Mouse (Mus musculus): Measurements from ENCODE around the gene Cpm. TPM values are rescaled to one million over a fixed set of nuclear protein-coding genes. Genes with fewer than 3 reads are reported as not detected.
"Not testable (repeated sequence)": the region's sequence is repeated elsewhere in the genome, so short reads cannot be mapped to it uniquely, and the experiment has no call there.

Gene Cpm
- polyA plus RNA-seq, 1 experiment = 11.8 TPM

DNA sequence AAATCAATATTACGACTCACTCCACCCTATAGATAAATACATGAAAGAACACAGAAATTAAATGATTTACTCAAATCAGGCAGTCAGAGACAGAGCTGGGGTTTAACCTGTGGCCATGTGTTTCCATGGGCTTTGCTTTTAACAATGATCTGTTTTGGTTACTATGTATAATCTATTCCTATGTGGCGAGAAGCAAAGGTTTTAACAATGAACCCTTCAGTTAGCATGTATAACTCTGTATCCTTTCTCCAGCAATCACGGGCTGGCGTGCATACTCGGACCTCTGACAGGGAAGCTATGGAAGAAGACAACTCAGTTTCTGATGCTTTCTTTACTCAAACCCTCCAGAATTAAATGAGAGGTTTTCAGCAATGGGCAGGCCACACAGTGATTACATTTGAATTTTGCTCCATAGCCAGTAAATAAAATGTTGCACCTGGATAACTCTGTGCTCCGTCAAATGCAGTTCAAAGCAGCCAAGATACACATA lies 13.1 kb upstream of the Cpm start:
- 83% methylated on average over 6 of the region's 6 CpGs for WGBS
- DNase-seq (ENCODE audit: low read depth, low spot score) = no peak

DNA sequence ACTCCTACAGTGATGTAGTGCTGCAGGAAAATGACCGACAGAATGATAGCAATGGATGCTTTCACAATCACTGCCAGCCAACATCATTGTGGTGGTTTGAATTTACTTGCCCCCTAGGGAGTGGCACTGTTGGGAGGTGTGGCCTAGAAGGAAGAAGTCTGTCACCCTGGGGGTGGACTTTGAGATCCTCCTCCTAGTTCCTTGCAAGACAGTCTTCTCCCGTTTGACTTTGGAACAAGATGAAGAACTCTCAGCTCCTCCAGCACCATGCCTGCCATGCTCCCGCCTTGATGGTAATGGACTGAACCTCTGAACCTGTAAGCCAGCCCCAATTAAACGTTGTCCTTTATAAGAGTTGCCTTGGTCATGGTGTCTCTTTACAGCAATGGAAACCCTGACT lies 12.5 kb upstream of the Cpm start:
- 82% methylated on average over 4 of the region's 4 CpGs for WGBS
- DNase-seq (ENCODE audit: low read depth, low spot score) = not testable (repeated sequence)

GRCm38 (mm10) chr10:117617568-117618345 lies 11.5 kb upstream of the Cpm start:
- WGBS = 94% methylated on average over 3 of the region's 3 CpGs
- no peak for DNase-seq (ENCODE audit: low read depth, low spot score)

- 87% methylated on average over 27 of the region's 27 CpGs for WGBS
Measured at GRCm38 (mm10) chr10:117619041-117619861, 10.0 kb upstream of the Cpm start.

GRCm38 (mm10) chr10:117619862-117620179 lies 9.5 kb upstream of the Cpm start:
- no peak for DNase-seq (ENCODE audit: low read depth, low spot score)
- WGBS = 91% methylated on average over 2 of the region's 2 CpGs

More at GRCm38 (mm10) chr10:117619041-117619861, 10.0 kb upstream of the Cpm start:
- no peak for DNase-seq (ENCODE audit: low read depth, low spot score)

DNA sequence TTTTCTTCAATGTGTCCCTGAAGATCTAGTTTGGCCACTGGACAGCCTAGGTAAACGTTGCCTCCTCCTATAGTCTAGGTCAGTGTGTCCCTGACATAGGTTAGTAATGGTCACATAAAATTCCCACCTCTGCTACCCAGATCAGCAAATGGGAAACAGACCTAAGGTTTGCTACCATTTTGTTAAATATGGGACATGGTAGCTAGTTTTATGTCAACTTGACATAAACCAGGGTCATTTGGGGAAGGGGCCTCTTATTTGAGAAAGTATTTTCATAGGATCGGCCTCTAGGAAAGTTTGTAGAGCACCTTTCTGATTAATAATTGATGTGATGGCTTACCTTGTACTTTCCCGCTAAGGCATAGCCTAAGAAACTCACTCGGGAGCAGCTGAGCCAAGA lies 8.8 kb upstream of the Cpm start:
- 82% methylated on average over 4 of the region's 4 CpGs for WGBS
- no peak for DNase-seq (ENCODE audit: low read depth, low spot score)

- 73% methylated on average over 3 of the region's 3 CpGs for WGBS
- DNase-seq (ENCODE audit: low read depth, low spot score) = no peak
Measured at GRCm38 (mm10) chr10:117620934-117621501, 8.3 kb upstream of the Cpm start.

GRCm38 (mm10) chr10:117621616-117622533 lies 7.4 kb upstream of the Cpm start:
- DNase-seq (ENCODE audit: low read depth, low spot score) = no peak
- WGBS = 94% methylated on average over 12 of the region's 12 CpGs

GRCm38 (mm10) chr10:117623358-117623757 lies 5.9 kb upstream of the Cpm start:
- no peak for DNase-seq (ENCODE audit: low read depth, low spot score)

DNA sequence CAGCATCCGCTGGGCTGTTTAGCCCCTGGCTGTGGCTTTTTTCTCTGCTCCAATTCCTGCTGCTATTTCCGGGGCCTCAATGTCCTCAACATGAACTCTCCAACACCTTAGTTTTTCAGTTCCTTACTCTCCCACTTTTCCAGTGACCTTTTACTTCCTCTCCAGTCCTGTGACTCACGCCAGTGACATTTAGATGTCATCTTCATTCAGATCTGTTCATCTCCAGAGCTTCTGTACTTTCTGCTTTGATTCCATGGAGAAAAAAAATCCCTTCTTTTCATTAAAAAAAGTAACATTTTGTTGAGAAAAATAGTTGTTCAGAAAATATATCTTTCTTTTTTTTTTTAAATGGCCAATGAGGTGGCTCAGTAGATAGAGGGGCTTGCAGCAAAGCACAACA lies 5.1 kb upstream of the Cpm start:
- 68% methylated on average over 3 of the region's 3 CpGs for WGBS
- no peak for DNase-seq (ENCODE audit: low read depth, low spot score)

GRCm38 (mm10) chr10:117624655-117625497 lies 4.4 kb upstream of the Cpm start:
- WGBS = 55% methylated on average over 9 of the region's 9 CpGs
- no peak for DNase-seq (ENCODE audit: low read depth, low spot score)

- 40% methylated on average over 8 of the region's 9 CpGs for WGBS
- no peak for DNase-seq (ENCODE audit: low read depth, low spot score)
Measured at GRCm38 (mm10) chr10:117625500-117626296, 3.6 kb upstream of the Cpm start.

DNA sequence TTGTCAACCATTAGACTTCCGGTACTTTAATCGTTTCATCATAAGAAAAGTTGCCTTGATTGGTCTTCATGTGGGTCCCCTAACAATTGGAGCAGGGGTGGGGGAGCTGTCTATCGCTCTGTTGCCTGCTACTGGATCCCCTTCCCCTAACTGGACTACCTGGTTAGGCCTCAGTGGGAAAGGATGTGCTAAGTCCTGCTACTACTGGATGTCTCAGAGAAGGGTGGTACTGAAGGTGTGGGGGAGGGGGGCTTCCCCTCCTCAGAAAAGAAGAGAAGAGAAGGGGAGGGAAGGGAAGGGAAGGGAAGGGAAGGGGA lies 3.0 kb upstream of the Cpm start:
- 74% methylated on average over 3 of the region's 3 CpGs for WGBS
- no peak for DNase-seq (ENCODE audit: low read depth, low spot score)

GRCm38 (mm10) chr10:117626840-117627615 lies 2.3 kb upstream of the Cpm start:
- no peak for DNase-seq (ENCODE audit: low read depth, low spot score)
- WGBS = 82% methylated on average over 7 of the region's 7 CpGs

DNA sequence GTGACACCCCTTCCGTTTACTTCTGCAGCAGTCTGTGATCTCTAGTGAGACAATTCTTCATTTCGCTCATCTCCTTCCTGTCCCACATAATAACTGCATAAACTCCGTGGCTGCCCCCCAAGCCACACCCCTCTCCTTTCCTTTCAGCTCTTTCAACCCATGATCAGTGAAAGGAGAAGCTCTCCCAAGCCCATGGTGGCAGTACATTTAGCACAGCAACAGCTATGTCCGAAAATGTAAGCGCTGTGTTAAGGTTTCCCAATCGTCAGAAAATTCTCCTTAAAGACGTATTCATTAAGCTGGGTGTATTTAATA lies 1.7 kb upstream of the Cpm start:
- DNase-seq (ENCODE audit: low read depth, low spot score) = no peak
- WGBS = 63% methylated on average over 7 of the region's 7 CpGs

DNA sequence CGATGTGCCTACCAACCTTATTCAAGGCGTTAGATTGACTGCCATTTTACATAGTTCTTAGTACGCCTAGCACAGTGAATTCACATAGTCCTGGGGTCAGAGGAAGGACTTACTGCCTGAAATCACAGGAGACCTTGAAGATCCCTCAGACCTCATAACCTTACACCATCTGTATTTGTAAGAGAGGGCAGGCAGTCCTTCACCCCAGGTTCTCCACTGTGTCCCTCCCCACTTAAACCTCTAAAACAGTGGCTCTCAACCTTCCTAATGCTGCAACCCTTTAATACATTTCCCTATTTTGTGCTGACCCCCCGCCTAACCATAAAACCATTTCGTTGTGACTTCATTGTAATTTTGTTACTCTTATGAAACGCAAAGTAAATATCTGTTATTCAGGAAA lies 1.4 kb upstream of the Cpm start:
- WGBS = 53% methylated on average over 6 of the region's 6 CpGs

GRCm38 (mm10) chr10:117628363-117629168 lies 734 bp upstream of the Cpm start:
- whole genome bisulfite sequencing = 4% methylated on average over 25 of the region's 25 CpGs
- DNase-seq (ENCODE audit: low read depth, low spot score) = no peak

More for the DNA sequence above, 1.4 kb upstream of the Cpm start:
- DNase-seq (ENCODE audit: low read depth, low spot score) = no peak
